Mouse (Mus musculus) layer of hippocampus, adult 2 months (tissue): ENCODE measurements around the gene Wipf1. TPM values are rescaled to one million over a fixed set of nuclear protein-coding genes. Genes with fewer than 3 reads are reported as not detected.

ENCODE experiments used
- DNase-seq, 2 experiments: peaks; one replicate each; pipeline ENCODE4 v3.0.0; 2022; ENCODE audit warnings: low spot score in 2 of 2
- H3K27ac ChIP-seq: fragments of 200-600 bp; 2 replicates; pipeline ENCODE4 v1.8.1; 2022
- H3K4me3 ChIP-seq: fragments of 200-600 bp; 2 replicates; pipeline ENCODE4 v1.8.1; 2022; ENCODE audit warnings: mild to moderate bottlenecking
- CTCF ChIP-seq: fragments of 200-600 bp; conservative IDR thresholded peaks from 2 replicates; pipeline ENCODE4 v1.8.1; 2022; ENCODE audit warnings: antibody characterized with exemption, mild to moderate bottlenecking, moderate library complexity
- total RNA-seq, 2 experiments: library from RNA; stranded (reverse); gene quantifications; 2 replicates each; pipeline ENCODE4 v1.2.3; 2021

Wipf1 gene
- total RNA-seq, 2 experiments from 2014 or later, result 8.1 to 10.0 TPM

- DNase-seq, result no peak
- no peak for TF ChIP-seq CTCF
- H3K27ac ChIP-seq, result no peak overlapping the region
- H3K4me3 ChIP-seq, result no peak overlapping the region
Observed at GRCm38 (mm10) chr2:73387806-73388205, 141.7 kb downstream of the Wipf1 start.

- TF ChIP-seq CTCF, result no peak
- peak within 1 kb of the TSS; percentile 94 for H3K4me3 ChIP-seq
- peak; percentile 98 to 99 for DNase-seq
- peak within 1 kb of the TSS; percentile 94 for H3K27ac ChIP-seq
Observed at GRCm38 (mm10) chr2:73386356-73387046, 143.0 kb downstream of the Wipf1 start, which contains the start of gene Gpr155. Gpr155 (minus strand) TSS chr2:73386572.

GRCm38 (mm10) chr2:73385641-73386355, 143.7 kb downstream of the Wipf1 start:
- Histone ChIP-seq H3K4me3 (peak overlapping the region; percentile 94), H3K27ac (peak overlapping the region; percentile 94)
- DNase-seq, result no peak
- no peak for TF ChIP-seq CTCF

- no peak for TF ChIP-seq CTCF
- Histone ChIP-seq H3K4me3 (peak overlapping the region; percentile 94), H3K27ac (peak overlapping the region; percentile 94)
- no peak for DNase-seq
Observed at GRCm38 (mm10) chr2:73385172-73385571, 144.4 kb downstream of the Wipf1 start.

GRCm38 (mm10) chr2:73380298-73380975, 149.1 kb downstream of the Wipf1 start:
- Histone ChIP-seq H3K4me3 (no peak overlapping the region), H3K27ac (no peak overlapping the region)
- no peak for DNase-seq
- TF ChIP-seq CTCF, result no peak

GRCm38 (mm10) chr2:73379656-73380055, 149.9 kb downstream of the Wipf1 start:
- TF ChIP-seq CTCF, result no peak
- peak overlapping the region; percentile 72 for H3K27ac ChIP-seq
- DNase-seq, result no peak
- H3K4me3 ChIP-seq, result no peak overlapping the region

Other genes starting within 250 kb of the Wipf1 start
- gene Scrn3, start 217.1 kb downstream of the Wipf1 start, total RNA-seq, result 10 to 100 TPM; 19.3 to 22.3 TPM
- gene Cir1, start 217.0 kb downstream of the Wipf1 start, total RNA-seq, result 10 to 100 TPM; 31.6 to 32.6 TPM
- 10 to 100 TPM; 58.1 to 65.6 TPM for gene Gpr155, start 143.2 kb downstream of the Wipf1 start, total RNA-seq
- under 1 TPM; 0.42 to 0.54 TPM for gene Chrna1, start 50.6 kb upstream of the Wipf1 start, total RNA-seq
- 1,000 to 10,000 TPM; 1,742 to 1,751 TPM for gene Chn1, start 245.6 kb upstream of the Wipf1 start, total RNA-seq